Mouse (Mus musculus) stomach, embryonic 16.5 days (tissue): ENCODE data around the gene Adcy10. TPM values are rescaled to one million over a fixed set of nuclear protein-coding genes. Genes with fewer than 3 reads are reported as not detected.
A peak's percentile ranks its signal among the peaks of the same experiment; 100 is the strongest.

Experiments used
- ATAC-seq: fragments of 200-750 bp; cut with Nextera tagmentation; 2 replicates; pipeline ENCODE4 v1.8.0; 2017; ENCODE audit warnings: moderate number of reproducible peaks, moderate TSS enrichment; ENCODE audit not compliant: insufficient read depth, low FRiP score
- H3K27ac ChIP-seq: fragments of 300-500 bp; sonication (generic); 2 replicates; pipeline ENCODE4 v1.5.1; 2014; ENCODE audit warnings: low read length
- H3K27me3 ChIP-seq: fragments of 300-500 bp; sonication (generic); 2 replicates; pipeline ENCODE4 v1.6.1; 2014; ENCODE audit warnings: low read length, control low read depth, mixed read lengths; ENCODE audit not compliant: control insufficient read depth, insufficient read depth
- H3K36me3 ChIP-seq: fragments of 300-500 bp; sonication (generic); 2 replicates; pipeline ENCODE4 v1.6.1; 2014; ENCODE audit warnings: low read length; ENCODE audit not compliant: control insufficient read depth, insufficient read depth
- H3K4me1 ChIP-seq: fragments of 300-500 bp; sonication (generic); 2 replicates; pipeline ENCODE4 v1.6.1; 2014; ENCODE audit warnings: low read length, control low read depth, mixed read lengths; ENCODE audit not compliant: control insufficient read depth, insufficient read depth
- H3K4me2 ChIP-seq: fragments of 300-500 bp; sonication (generic); 2 replicates; pipeline ENCODE4 v1.6.1; 2014; ENCODE audit warnings: low read depth, low read length, mixed read lengths
- H3K4me3 ChIP-seq: fragments of 300-500 bp; sonication (generic); replicated peaks from 2 replicates; pipeline ENCODE4 v1.5.1; 2014; ENCODE audit warnings: mild to moderate bottlenecking, low read length
- H3K9ac ChIP-seq: fragments of 300-500 bp; sonication (generic); 2 replicates; pipeline ENCODE4 v1.6.1; 2014; ENCODE audit warnings: low read length
- H3K9me3 ChIP-seq: fragments of 300-500 bp; sonication (generic); replicated peaks from 2 replicates; pipeline ENCODE4 v1.6.1; 2016; ENCODE audit warnings: low read length, control low read depth; ENCODE audit not compliant: control insufficient read depth
- WGBS: fragments of 180-500 bp; shearing (Covaris S2); extraction: QIAGEN DNeasy Blood & Tissue Kit; methylation state at CpG from one replicate; pipeline ENCODE4 v1.1.7; 2014; 5-methylcytosine and 5-hydroxymethylcytosine counted together
- polyA plus RNA-seq: library from polyadenylated mRNA; unstranded; fragments of >200 nt; fragmentation: Nextera tagmentation; extraction: Ambion mirVana; gene quantifications from 2 replicates; pipeline ENCODE4 v1.2.1, GENCODE M21; 2015

Adcy10 gene
- polyA plus RNA-seq, 1 experiment from 2014 or later, result 0.04 TPM

- Histone ChIP-seq H3K4me3 (no peak overlapping the region), H3K27me3 (no peaks in the 10 kb centered on the region), H3K27ac (peak overlapping the region; percentile 35), H3K36me3 (no peaks in the 10 kb centered on the region), H3K4me1 (peaks cover 33% of the 10 kb centered on the region), H3K9ac (no peak overlapping the region), H3K9me3 (no peaks in the 10 kb centered on the region), H3K4me2 (no peak overlapping the region)
- WGBS, result 38% methylated on average over 8 of the region's 8 CpGs
- no peak for ATAC-seq
Observed at GRCm38 (mm10) chr1:165587845-165588244, 102.9 kb downstream of the Adcy10 start.

GRCm38 (mm10) chr1:165589280-165590048 is 104.5 kb downstream of the Adcy10 start:
- no peaks in the 10 kb centered on the region for H3K27me3 ChIP-seq
- H3K27ac ChIP-seq, result peak overlapping the region; percentile 63
- H3K4me2 ChIP-seq, result no peak overlapping the region
- H3K9ac ChIP-seq, result peak overlapping the region; percentile 16; the same call in 1 of the 2 replicates
- peaks cover 33% of the 10 kb centered on the region for H3K4me1 ChIP-seq
- no peaks in the 10 kb centered on the region for H3K36me3 ChIP-seq
- H3K9me3 ChIP-seq, result no peaks in the 10 kb centered on the region
- 27% methylated on average over 10 of the region's 10 CpGs for WGBS
- no peak overlapping the region for H3K4me3 ChIP-seq
- peak; percentile 70 for ATAC-seq

GRCm38 (mm10) chr1:165590760-165591159 is 105.8 kb downstream of the Adcy10 start:
- Histone ChIP-seq H3K27ac (no peak overlapping the region), H3K36me3 (no peaks in the 10 kb centered on the region), H3K9ac (no peak overlapping the region), H3K9me3 (no peaks in the 10 kb centered on the region), H3K4me1 (peaks cover 27% of the 10 kb centered on the region), H3K27me3 (no peaks in the 10 kb centered on the region), H3K4me2 (no peak overlapping the region), H3K4me3 (no peak overlapping the region)
- 73% methylated on average over 8 of the region's 8 CpGs for WGBS
- ATAC-seq, result no peak

GRCm38 (mm10) chr1:165592295-165593082 is 107.5 kb downstream of the Adcy10 start:
- no peak for ATAC-seq
- H3K9ac ChIP-seq, result 0 out of 2 replicates have a peak overlapping the region, but pooled peaks have one; percentile 12
- H3K4me1 ChIP-seq, result peaks cover 22% of the 10 kb centered on the region
- H3K27ac ChIP-seq, result peak overlapping the region; percentile 21
- WGBS, result 79% methylated on average over 14 of the region's 14 CpGs
- no peak overlapping the region for H3K4me2 ChIP-seq
- no peak overlapping the region for H3K4me3 ChIP-seq
- no peaks in the 10 kb centered on the region for H3K27me3 ChIP-seq
- no peaks in the 10 kb centered on the region for H3K9me3 ChIP-seq
- no peaks in the 10 kb centered on the region for H3K36me3 ChIP-seq

- ATAC-seq, result no peak
- no peak overlapping the region for H3K27ac ChIP-seq
- no peaks in the 10 kb centered on the region for H3K27me3 ChIP-seq
- H3K9ac ChIP-seq, result no peak overlapping the region
- WGBS, result 68% methylated on average over 15 of the region's 15 CpGs
- H3K4me3 ChIP-seq, result no peak overlapping the region
- H3K4me1 ChIP-seq, result peaks cover 5% of the 10 kb centered on the region; the same call in 1 of the 2 replicates
- no peaks in the 10 kb centered on the region for H3K9me3 ChIP-seq
- no peak overlapping the region for H3K4me2 ChIP-seq
- H3K36me3 ChIP-seq, result 0 out of 2 replicates have a peak, but pooled peaks cover 10% of the 10 kb centered on the region
Observed at GRCm38 (mm10) chr1:165594699-165595421, 109.9 kb downstream of the Adcy10 start.

- no peak for ATAC-seq
- no peak overlapping the region for H3K9ac ChIP-seq
- H3K4me1 ChIP-seq, result no peaks in the 10 kb centered on the region
- WGBS, result 83% methylated on average over 10 of the region's 10 CpGs
- H3K4me2 ChIP-seq, result no peak overlapping the region
- no peaks in the 10 kb centered on the region for H3K9me3 ChIP-seq
- H3K27ac ChIP-seq, result no peak overlapping the region
- no peaks in the 10 kb centered on the region for H3K27me3 ChIP-seq
- no peak overlapping the region for H3K4me3 ChIP-seq
- H3K36me3 ChIP-seq, result peaks cover 29% of the 10 kb centered on the region
Observed at GRCm38 (mm10) chr1:165601775-165602280, 116.8 kb downstream of the Adcy10 start.

GRCm38 (mm10) chr1:165603218-165603617 is 118.2 kb downstream of the Adcy10 start:
- Histone ChIP-seq H3K9me3 (no peaks in the 10 kb centered on the region), H3K36me3 (peaks cover 31% of the 10 kb centered on the region), H3K27ac (no peak overlapping the region), H3K27me3 (no peaks in the 10 kb centered on the region), H3K4me2 (no peak overlapping the region), H3K9ac (no peak overlapping the region), H3K4me1 (no peaks in the 10 kb centered on the region), H3K4me3 (no peak overlapping the region)
- 76% methylated on average over 14 of the region's 14 CpGs for WGBS
- ATAC-seq, result no peak; the same call in 1 of the 2 replicates

- WGBS, result 80% methylated on average over 8 of the region's 8 CpGs
- Histone ChIP-seq H3K9me3 (no peaks in the 10 kb centered on the region), H3K9ac (no peak overlapping the region), H3K4me3 (no peak overlapping the region), H3K36me3 (peaks cover 23% of the 10 kb centered on the region), H3K27ac (no peak overlapping the region), H3K4me1 (peaks cover 4% of the 10 kb centered on the region; the same call in 1 of the 2 replicates), H3K4me2 (no peak overlapping the region), H3K27me3 (no peaks in the 10 kb centered on the region)
- ATAC-seq, result no peak
Observed at GRCm38 (mm10) chr1:165604203-165604602, 119.2 kb downstream of the Adcy10 start.
